Mouse (Mus musculus): ENCODE results near the gene Scube1.

Scube1 gene

DNA sequence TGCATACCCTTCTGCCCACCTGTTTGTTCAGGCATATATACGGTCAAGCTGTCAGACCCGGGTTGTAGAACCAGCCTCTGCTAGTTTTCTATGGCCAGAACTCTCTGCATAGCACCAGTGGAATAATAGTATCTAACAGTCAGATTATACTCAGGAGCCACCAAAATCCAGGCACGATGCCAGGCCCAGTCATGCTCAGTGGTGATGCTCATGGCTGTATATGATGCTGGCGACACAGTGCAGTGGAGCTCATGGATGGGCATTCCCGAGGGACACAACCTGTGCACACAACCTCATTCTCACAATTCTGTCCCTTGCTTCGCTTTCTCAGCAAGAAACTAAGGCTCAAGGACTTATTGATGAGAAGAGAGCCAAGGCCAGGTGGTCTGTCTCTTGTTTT, 58.8 kb downstream of the Scube1 start:
- no peak for DNase-seq (ENCODE audit: low read depth, low spot score)

DNA sequence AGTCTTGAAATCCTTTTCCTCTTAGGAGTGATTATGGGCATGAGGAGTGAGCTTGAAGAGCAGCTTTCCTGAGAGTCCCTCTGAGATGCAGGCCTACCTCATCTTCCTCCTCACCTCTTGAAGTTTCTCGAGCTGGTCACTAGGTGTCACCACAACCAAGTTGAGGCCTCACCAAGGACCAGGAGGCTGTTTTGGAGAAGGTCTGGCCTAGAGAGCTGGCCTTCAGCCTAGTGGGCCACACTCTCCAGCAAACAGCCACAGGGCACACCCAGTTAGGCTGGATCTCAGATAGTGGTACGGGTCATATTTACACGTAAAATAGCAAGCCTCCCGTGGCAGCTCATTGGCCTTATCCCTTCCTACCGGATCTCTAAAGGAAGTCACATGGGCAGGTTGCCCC, 60.1 kb downstream of the Scube1 start:
- no peak for DNase-seq (ENCODE audit: low read depth, low spot score)

DNA sequence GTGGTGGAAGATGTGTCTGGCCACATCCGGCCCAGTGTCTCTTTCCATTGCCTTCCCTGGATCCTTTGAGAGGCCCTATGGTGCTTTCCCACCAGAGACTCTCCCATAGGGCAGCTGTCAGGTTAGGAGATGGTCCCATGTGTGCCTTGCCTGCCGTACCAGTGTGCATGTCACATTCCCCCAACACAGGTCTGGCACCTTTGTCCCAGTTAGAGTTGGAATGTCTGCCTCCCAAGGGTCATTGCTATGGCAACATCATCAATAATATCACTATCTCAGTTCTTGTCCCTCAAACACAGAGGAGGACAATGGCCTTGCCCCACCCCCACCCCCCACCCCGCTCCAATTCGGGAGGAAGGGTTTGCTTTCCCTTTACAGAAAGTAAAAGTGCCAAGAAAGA, 61.8 kb downstream of the Scube1 start:
- DNase-seq (ENCODE audit: low read depth, low spot score), result no peak

DNA sequence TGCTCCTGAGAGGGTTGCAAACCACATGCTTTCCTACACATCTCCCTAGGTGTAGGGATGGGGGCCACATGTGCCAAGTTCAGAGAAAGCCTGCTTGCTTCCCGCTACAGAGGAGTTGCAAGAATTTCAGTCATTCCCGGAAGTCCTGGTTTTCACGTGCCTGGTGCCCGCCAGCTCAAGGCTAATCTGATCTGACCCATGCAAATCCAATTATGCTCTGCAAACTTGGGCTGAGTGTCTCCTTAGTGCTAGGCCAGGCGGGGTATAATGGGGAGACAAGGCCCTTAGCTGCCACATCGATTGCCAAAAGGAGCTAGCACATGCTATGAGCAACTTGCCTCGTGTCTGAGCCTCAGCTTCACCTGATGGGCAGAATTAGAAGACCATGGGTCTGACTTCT, 62.7 kb downstream of the Scube1 start:
- DNase-seq (ENCODE audit: low read depth, low spot score), result no peak

DNA sequence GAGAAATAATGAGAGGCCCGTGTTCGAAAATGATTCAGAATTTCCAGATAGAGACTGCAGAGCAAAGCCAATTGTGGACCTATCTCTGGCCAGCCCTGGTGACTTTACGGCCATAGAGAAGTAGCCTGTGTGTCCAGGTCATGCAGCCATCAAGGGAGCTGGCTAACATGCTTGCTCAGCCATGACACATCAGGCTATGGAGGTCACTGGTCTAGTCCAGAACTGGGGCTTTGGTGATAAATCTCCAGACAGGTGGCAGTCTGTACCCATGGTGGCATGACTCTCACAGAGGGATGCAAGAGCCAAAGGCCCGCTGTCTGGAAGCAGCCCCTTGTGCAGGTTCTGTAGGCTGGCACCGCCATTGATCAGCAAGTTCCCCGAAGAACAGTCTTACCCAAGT, 82.3 kb downstream of the Scube1 start:
- no peak for DNase-seq (ENCODE audit: low read depth, low spot score)

DNA sequence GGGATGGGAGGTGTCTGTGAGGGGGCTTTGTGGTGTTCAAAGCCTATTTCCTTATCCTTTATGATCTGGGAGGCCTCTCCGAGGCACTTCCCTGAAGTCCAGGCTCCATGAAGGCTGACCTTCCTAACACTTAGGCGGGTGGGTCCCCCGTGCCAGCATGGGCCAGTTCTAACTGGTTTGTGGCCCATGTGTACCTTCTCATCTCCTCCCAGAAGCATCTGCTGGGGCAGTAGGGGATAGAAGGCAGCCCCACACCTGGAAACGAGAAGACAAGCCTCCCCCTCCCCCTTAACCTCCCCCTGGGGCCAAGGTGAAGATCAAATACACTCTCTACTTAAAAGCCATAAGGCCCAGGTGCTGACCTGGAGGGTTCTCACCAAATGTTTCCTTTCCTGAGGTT, 84.6 kb downstream of the Scube1 start:
- DNase-seq (ENCODE audit: low read depth, low spot score), result no peak

DNA sequence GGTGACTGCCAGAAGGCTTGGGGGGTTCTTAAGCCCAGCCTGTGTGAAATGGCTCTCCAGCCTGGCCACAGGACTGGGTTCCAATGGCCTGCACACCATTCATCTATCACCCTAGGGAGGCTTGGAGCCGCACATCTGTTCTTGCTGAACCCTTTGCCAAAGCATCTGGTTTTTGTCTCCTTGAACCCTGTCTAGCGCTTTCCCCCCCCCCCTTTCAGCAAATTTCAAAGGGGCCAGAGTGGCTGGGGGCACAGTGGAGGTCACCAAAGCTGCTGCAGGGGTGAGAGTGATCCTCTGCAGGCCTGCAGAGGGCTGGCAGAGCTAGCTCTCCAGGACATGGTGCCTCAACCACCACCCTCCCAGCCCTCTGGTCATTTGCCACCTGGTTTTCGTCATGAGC, 85.7 kb downstream of the Scube1 start:
- no peak for DNase-seq (ENCODE audit: low read depth, low spot score)

DNA sequence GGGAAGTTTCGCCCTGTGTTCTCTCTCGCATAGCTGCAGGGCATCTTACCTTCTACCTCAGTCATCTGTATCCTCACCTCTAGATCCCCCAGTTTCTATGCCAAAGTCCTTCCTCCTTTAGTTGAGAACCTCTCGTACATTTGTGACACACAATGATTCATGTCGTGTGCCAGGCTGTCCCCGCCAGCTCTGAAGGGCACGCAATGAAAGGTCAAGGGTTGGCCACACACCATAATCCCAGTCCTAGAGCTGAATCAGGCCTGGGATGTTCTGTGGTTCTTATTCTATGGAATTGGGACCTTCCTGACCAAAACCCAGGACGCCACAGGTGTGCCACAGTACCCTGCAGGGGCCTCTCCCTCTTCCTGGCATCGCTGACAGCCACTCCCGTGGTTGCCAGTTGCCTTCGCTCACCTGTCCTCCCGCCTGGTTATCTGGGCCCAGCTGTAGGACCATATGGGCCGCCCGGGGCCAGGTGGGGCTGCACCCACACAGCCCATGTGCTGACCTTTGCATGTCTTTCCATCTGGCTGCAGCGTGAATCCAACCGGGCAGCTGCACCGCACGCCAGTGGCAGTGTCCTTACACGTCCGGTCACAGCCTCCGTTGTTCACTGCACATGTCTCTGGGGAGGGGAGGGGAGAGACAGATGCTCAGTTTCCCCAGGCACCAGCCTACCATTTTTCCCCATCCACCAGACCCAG, 86.5 kb downstream of the Scube1 start:
- no peak for DNase-seq (ENCODE audit: low read depth, low spot score)

DNA sequence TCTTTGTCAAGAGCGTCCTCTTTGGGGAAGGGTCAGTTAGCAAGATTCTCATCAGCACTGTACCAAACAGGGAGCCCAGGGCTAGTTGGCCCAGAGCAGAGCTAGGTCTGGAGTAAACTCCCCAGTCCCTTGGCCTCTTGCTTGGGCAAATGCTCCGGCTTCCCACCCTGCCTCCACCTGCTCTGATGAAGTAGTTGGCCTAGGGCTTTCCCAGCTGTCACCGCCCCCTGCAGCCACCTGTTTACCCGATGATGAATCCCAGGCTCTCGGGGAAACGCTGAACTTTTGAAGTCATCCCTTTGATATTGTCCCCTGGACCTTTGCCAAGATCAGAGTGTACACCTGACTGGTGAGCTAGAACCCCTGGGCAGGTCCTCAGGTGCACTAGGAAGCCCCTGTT, 88.1 kb downstream of the Scube1 start:
- no peak for DNase-seq (ENCODE audit: low read depth, low spot score)

DNA sequence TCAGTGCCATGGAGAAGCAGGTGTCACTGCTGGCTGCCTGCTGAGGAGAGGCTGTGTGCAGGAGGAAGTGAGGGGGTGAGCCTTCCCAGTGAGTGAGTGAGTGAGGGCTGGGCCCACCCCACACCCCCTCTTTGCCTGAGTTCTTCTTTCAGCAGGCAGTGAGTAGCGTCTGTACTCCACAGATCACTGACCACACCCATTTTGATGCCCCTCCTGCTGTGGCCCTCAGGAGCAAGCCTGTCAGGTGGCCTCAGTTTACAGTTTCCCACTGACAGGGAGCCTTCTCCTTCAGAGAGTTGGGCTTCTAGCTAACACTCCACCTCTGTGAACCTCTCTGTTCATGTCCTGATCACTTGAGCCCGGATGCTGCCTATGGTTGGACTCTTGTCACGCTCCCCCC, 89.6 kb downstream of the Scube1 start:
- no peak for DNase-seq (ENCODE audit: low read depth, low spot score)

DNA sequence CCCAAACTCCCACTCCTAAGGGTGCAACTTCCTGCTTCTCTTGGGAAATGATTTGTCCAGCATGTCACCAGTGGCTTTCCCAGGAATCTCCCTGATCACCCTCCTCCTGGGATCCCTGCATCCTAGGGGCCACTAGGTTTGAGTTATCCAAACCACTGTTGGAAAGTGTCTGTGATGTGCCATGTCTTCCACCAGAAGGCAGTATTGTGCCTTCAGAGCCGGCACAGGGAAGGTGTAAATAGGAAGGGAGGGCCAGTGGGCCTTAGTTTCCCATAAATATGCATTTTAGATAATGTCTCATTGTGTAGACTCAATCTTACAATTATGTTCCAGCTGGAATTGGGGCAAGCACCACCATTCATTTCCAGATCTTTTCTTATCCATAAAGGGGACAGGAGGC, 90.7 kb downstream of the Scube1 start:
- DNase-seq (ENCODE audit: low read depth, low spot score), result no peak

DNA sequence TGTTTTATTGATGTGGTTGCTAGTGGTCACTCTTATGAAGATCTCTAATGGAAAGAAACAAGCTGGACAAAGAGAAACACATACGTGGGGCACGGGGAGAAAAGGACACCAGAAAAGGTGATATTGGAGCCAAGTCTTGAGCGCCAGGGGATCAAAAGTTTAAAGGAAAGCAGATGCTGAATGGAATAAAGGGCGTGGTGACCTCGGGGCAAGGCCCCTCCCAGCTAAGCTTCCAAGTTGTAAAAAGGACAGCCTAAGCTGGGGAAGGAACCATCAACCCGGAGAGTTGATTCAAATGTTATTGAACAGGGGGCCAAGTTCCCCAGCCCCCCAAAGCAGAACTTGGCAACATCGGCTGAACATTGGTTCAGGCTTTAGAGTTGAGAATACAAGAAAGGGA, 93.8 kb downstream of the Scube1 start:
- DNase-seq (ENCODE audit: low read depth, low spot score), result no peak

DNA sequence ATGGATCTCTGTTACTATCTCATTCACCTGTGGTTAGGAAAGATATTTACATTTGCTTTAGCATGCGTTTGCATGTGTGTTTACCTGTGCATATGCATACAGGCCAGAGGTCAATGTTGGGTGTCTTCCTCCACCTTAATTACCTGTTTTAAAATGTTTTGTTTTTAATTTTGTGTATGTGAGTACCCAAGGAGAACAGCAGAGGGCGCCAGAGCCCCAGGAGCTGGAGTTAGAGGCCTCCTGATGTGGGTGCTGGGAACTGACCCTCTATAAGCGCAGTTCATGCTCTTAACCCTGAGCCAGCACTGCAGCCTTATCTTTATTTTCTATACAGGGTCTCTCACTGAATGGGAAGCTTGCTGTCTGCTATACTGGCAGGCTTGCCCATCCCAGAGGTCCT, 95.1 kb downstream of the Scube1 start:
- DNase-seq (ENCODE audit: low read depth, low spot score), result no peak

DNA sequence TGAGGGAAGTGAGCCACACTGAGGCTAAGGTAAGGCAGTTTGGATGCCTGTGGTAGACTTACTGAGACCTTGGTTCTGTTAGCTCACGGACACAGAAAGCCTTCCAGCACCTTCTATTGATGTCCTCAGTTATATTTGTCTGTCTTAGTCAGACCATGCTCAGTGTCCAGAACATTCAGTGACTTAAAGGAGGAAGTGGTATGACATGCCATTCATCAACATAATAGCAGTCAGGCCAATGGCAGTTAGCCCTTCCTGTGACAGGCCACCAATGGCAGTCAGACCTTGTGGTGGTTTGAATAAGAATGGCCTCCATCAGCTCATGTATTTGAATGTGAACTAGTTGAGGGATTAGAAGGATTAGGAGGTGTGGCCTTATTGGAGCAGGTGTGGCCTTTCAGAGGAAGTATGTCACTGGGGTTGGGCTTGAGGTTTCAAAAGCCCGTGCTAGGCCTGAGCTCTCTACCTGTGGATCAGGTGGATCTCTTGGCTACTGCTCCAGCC, 98.6 kb downstream of the Scube1 start:
- DNase-seq (ENCODE audit: low read depth, low spot score), result no peak

DNA sequence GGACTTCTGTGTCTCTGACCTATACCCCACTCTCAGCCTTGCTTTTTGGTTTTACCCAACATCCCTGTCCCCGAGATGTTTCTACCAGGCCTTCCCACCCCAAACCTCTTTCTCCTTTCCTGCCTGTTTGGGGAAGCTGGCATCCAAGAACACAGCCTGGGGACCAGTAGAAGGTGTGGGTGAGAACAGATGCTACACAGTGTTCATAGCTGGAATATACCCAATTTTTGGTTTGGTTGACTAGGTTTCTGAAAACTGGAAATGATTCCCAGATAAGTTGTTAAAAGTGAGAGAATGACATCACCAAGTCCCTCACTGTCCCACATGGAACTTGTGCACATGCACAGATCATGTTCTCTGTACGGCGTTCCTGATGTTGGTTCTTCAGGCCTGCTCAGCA, 109.6 kb downstream of the Scube1 start:
- DNase-seq (ENCODE audit: low read depth, low spot score), result no peak

DNA sequence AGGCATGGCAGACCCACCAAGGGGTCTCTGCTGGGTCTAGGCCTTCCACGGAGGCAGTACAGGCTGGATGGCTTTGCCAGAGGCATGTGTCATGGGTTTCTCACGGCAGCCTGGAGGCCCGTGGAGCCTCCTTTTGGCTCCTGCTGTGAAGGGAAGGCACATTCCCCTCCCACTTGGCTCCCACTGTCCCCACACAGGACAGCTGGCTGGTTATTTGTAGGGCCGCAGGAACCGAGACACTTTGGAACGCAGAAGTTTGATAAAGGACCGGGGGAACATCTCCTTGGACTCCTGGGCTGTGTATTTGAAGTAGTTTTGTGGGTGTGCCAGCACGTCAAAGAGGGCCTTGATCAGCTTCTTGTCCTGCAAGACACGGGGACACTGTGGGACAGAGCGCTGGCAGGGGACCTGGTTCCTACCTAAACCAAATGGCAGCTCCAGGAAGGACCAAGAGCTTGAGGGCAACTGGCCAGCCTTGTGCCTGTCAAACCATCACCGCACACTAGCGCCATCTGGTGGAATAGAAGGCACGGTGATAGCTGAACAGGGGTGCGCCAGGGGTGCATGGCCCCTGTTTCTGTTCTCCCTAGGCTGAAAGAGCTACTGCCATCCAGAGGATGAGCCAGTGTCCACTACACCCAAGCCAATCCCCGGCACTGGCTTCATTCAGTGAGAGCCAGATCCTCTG, 117.6 kb downstream of the Scube1 start:
- no peak for DNase-seq (ENCODE audit: low read depth, low spot score)

DNA sequence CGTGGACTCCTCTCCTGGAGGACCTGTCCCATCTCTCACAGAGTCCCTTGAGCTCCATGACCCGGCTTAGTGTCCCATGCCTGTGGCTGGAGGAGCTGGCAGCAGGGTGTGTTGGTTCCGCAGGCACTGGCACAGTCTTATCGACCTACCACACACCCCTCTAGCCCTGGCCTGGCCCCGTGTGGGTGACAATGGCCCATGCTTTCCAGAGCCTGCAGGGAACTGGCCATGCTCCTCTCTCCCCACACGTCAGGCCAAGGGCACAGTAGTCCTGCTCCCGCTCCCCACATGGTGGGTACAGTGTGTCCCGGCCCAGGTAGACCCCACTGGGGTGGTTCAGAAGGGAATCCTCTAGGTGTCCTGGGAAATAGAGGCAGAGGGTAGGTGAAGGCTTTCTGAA, 118.1 kb downstream of the Scube1 start:
- DNase-seq (ENCODE audit: low read depth, low spot score), result no peak

DNA sequence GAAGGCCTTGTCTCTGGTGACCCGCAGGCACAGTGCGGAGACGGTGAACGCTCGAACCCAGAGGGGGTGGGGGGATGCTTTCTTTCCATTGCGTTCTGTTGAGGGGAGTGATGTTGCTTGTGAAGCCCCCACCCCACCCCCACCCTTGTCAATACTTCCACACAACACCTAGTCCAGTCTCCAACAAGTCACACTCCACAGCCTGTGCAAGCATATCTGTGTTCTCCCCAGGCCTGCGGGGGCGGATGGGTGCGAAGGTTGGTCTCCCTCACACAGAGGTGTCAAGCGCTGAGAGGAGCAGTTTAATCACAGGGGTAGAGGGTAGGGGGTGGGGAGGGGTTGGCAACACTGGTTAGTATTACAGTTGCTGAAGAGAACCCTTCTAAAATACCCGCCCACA, 118.6 kb downstream of the Scube1 start:
- no peak for DNase-seq (ENCODE audit: low read depth, low spot score)

DNA sequence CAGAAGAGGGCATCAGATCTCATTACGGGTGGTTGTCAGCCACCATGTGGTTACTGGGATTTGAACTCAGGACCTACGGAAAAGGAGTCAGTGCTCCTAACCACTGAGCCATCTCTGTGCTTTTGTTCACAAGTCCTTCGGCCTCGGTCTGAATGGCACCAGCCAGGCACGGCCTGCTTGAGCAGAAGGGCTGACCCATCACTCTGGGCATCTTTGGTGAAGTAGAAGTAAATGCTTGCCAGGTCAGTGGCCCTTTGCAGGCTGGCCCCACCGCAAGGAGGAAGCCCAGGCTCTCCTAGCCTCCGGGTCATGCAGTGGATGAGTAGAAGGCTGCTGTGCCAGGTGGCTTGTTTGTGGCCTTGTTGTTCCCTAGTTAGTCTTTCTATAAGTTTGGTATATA, 121.4 kb downstream of the Scube1 start:
- no peak for DNase-seq (ENCODE audit: low read depth, low spot score)

DNA sequence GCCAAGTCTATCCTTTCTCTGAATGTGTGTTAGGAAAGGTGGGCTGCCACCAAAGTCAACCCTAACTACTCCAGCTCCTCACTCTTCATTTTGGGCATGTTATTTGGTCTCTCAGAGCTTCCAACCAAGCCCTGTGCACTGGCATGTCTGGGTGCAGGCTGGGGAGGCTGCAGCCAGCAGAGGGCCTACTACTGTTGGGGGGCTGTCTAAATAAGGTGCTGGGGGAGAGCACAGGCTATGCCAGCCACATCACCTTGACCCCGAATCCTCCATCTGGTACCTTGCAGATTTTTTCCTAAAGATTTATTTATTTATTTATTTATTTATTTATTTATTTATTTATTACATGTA, 121.8 kb downstream of the Scube1 start:
- no peak for DNase-seq (ENCODE audit: low read depth, low spot score)

DNA sequence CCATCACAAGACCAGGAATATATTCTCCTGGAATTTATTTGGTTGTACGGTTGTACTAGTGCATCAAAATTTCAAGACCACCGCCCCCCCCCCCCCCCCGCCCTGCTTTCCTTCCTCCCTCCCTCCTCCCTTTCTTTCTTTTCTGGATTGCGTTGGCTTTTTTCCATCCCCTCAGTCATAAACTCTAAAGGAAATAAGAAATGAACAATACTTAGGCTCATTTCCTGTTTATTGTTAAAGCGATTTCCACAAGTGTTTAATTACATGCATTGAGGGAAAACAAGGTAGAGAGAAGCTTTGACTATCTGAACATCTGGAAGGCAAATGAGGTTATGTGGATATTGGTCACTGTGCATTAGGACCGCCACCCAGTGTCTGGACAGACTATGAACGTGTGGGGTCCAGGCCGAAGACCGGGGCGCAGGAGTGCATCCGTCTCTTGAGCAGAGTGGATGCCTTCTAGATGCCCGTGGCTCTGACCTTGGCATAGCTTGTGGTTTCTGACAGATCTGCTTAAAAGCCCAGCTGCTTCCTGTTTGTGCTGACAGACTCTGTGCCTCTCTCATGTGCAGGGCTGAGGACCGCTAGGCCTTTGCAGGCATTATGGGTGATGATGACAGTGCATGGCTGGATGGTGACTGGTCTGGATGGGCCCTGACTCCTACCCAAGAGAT, 122.3 kb downstream of the Scube1 start:
- no peak for DNase-seq (ENCODE audit: low read depth, low spot score)

DNA sequence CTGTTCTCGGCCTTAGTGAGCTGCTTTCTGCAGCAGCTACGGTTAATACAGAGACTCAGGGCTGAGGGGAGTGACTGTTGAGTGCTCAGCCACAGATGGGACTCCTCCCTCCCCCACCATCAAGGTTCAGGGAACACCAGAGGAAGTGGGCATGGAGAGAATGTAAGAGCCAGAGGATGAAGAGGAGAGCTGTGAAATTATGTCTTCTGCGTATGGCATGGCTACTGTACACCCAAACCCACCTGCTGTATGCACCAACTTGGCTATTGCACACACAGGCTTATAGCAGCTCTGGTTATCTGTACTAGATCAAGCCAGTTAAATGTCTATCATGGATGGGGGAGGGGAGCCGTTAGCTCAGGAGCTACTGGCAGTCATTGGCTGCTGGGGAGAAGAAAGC, 123.6 kb downstream of the Scube1 start:
- DNase-seq (ENCODE audit: low read depth, low spot score), result no peak

DNA sequence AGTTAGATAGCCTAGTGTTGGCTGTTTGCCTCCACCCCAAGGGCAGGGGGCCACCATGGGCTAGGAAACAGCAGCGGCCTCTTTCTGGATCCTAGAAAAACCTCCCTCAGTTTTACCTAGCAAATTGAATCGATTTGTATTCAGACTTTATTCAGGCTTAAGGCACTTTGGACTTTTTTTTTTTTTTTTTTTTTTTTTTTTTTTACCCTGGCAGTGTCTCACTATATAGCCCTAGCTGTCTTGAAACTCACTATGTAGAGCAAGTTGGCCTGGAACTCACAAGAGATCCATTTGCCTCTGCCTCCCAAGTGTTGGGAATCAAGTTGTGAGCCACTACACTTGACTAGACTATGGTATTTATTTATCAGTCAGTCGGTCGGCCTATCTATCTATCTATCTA, 128.0 kb downstream of the Scube1 start:
- DNase-seq (ENCODE audit: low read depth, low spot score), result no peak

Data from WW6 (cell line).